Comparison of ENCODE assay signal across 17 mouse cellular contexts in the genomic region with DNA sequence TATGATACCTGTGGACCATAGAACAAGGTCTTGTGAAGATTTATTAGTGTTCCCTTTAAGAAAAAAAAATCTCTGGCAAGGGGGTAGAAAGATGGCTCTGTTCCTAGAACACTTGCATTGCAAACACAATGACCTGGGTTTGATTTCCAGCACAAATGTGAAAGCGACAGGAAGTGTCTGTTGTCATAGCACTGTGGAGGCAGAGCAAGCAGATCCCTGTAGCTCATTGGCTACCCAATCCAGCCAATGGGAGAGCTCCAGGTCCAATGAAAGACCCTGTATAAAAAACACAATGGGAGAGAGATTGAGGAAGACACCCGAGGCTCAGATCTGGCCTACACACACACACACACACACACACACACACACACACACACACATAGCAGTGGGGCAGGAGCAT. TPM values are rescaled to one million over a fixed set of nuclear protein-coding genes. Genes with fewer than 3 reads are reported as not detected.
DNase-seq lines count a peak whose midpoint lies in the region; ATAC-seq and TF ChIP-seq lines count a peak whose summit lies in the region.
"Had no signal": no experiment of that assay in that cellular context is flagged by ENCODE, and none has a peak within 500 bp of the region (broad histone marks: within the 10 kb centered on the region; RNA-seq: fewer than 3 reads in every experiment).

No protein-coding gene starts in this region.

- WGBS in lung, embryonic 15.5 days, result 16% methylated on average over 2 of the region's 2 CpGs
- 17% methylated on average over 2 of the region's 2 CpGs for WGBS in hindbrain, embryonic 14.5 days
- WGBS in midbrain, postnatal 0 days, result 18% methylated on average over 2 of the region's 2 CpGs
- 42% methylated on average over 2 of the region's 2 CpGs for WGBS in kidney, embryonic 16.5 days

- no peaks in the 10 kb centered on the region for H3K27me3 ChIP-seq in lung, embryonic 15.5 days
- H3K27me3 ChIP-seq in hindbrain, embryonic 14.5 days (ENCODE audit: control insufficient read depth, insufficient read depth, low read length), result no peaks in the 10 kb centered on the region
- no peaks in the 10 kb centered on the region for H3K27me3 ChIP-seq in midbrain, postnatal 0 days (ENCODE audit: insufficient read depth, low read length)
- H3K27me3 ChIP-seq in kidney, embryonic 16.5 days (ENCODE audit: insufficient read depth, low read length), result no peaks in the 10 kb centered on the region

- 0 out of 2 replicates have a peak, but pooled peaks have one; percentile 46 for ATAC-seq in lung, embryonic 15.5 days (ENCODE audit: borderline replicate concordance, extremely low read depth, low FRiP score, low TSS enrichment)
- peak; percentile 85 for ATAC-seq in hindbrain, embryonic 14.5 days (ENCODE audit: low FRiP score)
- peak; percentile 79 for ATAC-seq in midbrain, postnatal 0 days (ENCODE audit: low FRiP score)
- no peak for ATAC-seq in kidney, embryonic 16.5 days (ENCODE audit: low FRiP score, low TSS enrichment)
- ATAC-seq: CD4-positive, CD25-positive, alpha-beta regulatory T cell, adult 4 months; Patski had no signal

- DNase-seq in lung, postnatal 14 days, result no peak
- peak; percentile 46 for DNase-seq in embryo, embryonic 11 days
- peak; percentile 27 for DNase-seq in hindbrain, embryonic 14.5 days (ENCODE audit: low spot score)
- DNase-seq in midbrain, postnatal 0 days (ENCODE audit: low spot score), result peak; percentile 80
- no peak for DNase-seq in right cerebral cortex, adult 18-20 months
- no peak for DNase-seq in layer of hippocampus, adult 18-20 months (ENCODE audit: low spot score in 2 of 2)
- DNase-seq: adrenal gland, postnatal 10 days; cerebellum, adult 11-12 months; kidney, adult 9 months; layer of hippocampus, postnatal 36 days had no signal

- TF ChIP-seq CTCF in midbrain, postnatal 0 days (IDR thresholded peaks at IDR 0.05), result no peak

- H3K4me3 ChIP-seq in lung, embryonic 15.5 days, result no peak overlapping the region
- H3K4me3 ChIP-seq in hindbrain, embryonic 14.5 days (replicated peaks; ENCODE audit: low read length), result no peak overlapping the region
- H3K4me3 ChIP-seq in midbrain, postnatal 0 days (ENCODE audit: low read depth, low read length), result no peak overlapping the region
- no peak overlapping the region for H3K4me3 ChIP-seq in kidney, embryonic 16.5 days (ENCODE audit: low read length)

- no peaks in the 10 kb centered on the region for H3K36me3 ChIP-seq in lung, embryonic 15.5 days
- no peaks in the 10 kb centered on the region for H3K36me3 ChIP-seq in hindbrain, embryonic 14.5 days (replicated peaks; ENCODE audit: control insufficient read depth, insufficient read depth)
- H3K36me3 ChIP-seq in midbrain, postnatal 0 days (ENCODE audit: insufficient read depth, low read length), result no peaks in the 10 kb centered on the region
- no peaks in the 10 kb centered on the region for H3K36me3 ChIP-seq in kidney, embryonic 16.5 days (ENCODE audit: insufficient read depth, low read length)

- no peak overlapping the region for H3K4me2 ChIP-seq in lung, embryonic 15.5 days
- no peak overlapping the region for H3K4me2 ChIP-seq in hindbrain, embryonic 14.5 days (replicated peaks)
- H3K4me2 ChIP-seq in midbrain, postnatal 0 days (ENCODE audit: low read depth, low read length, poor library complexity, severe bottlenecking), result no peak overlapping the region
- no peak overlapping the region for H3K4me2 ChIP-seq in kidney, embryonic 16.5 days (replicated peaks; ENCODE audit: low read depth, low read length)

- no peaks in the 10 kb centered on the region for H3K9me3 ChIP-seq in lung, embryonic 15.5 days
- H3K9me3 ChIP-seq in hindbrain, embryonic 14.5 days (ENCODE audit: control insufficient read depth, low read length), result no peaks in the 10 kb centered on the region
- no peaks in the 10 kb centered on the region for H3K9me3 ChIP-seq in midbrain, postnatal 0 days (ENCODE audit: low read length)
- no peaks in the 10 kb centered on the region for H3K9me3 ChIP-seq in kidney, embryonic 16.5 days (ENCODE audit: low read length)

- no peak overlapping the region for H3K9ac ChIP-seq in lung, embryonic 15.5 days
- no peak overlapping the region for H3K9ac ChIP-seq in hindbrain, embryonic 14.5 days
- no peak overlapping the region for H3K9ac ChIP-seq in midbrain, postnatal 0 days (replicated peaks; ENCODE audit: low read length, poor library complexity, severe bottlenecking)
- H3K9ac ChIP-seq in kidney, embryonic 16.5 days (replicated peaks; ENCODE audit: low read length), result no peak overlapping the region

- no peaks in the 10 kb centered on the region for H3K4me1 ChIP-seq in lung, embryonic 15.5 days
- H3K4me1 ChIP-seq in hindbrain, embryonic 14.5 days (replicated peaks; ENCODE audit: control insufficient read depth, insufficient read depth, low read length), result no peaks in the 10 kb centered on the region
- H3K4me1 ChIP-seq in midbrain, postnatal 0 days (ENCODE audit: insufficient read depth, low read length), result no peaks in the 10 kb centered on the region
- no peaks in the 10 kb centered on the region for H3K4me1 ChIP-seq in kidney, embryonic 16.5 days (ENCODE audit: insufficient read depth, low read length)

- H3K27ac ChIP-seq in lung, embryonic 15.5 days, result no peak overlapping the region
- H3K27ac ChIP-seq in hindbrain, embryonic 14.5 days, result no peak overlapping the region
- no peak overlapping the region for H3K27ac ChIP-seq in midbrain, postnatal 0 days (ENCODE audit: low read depth, low read length)
- no peak overlapping the region for H3K27ac ChIP-seq in kidney, embryonic 16.5 days (ENCODE audit: low read length)

RNA-seq across cellular contexts. Expression of a gene that starts 4.1 kb away (rescaled TPM):
- polyA plus RNA-seq in lung, embryonic 15.5 days (2015; fragmentation: Nextera tagmentation; extraction: Ambion mirVana), result 0.34 and 1.5 TPM in 2 replicates
- 0.20 TPM in 1 of 2 replicates, not detected in the other for polyA plus RNA-seq in hindbrain, embryonic 14.5 days (2014; fragmentation: Nextera tagmentation; extraction: Ambion mirVana)
- not detected in 2 replicates for total RNA-seq in midbrain, postnatal 0 days (2014; rRNA removed)
- polyA plus RNA-seq in midbrain, postnatal 0 days (2015; fragmentation: Nextera tagmentation; extraction: Ambion mirVana), result not detected in 2 replicates
- polyA plus RNA-seq in kidney, embryonic 16.5 days (2015; fragmentation: Nextera tagmentation; extraction: Ambion mirVana), result 0.75 and 1.0 TPM in 2 replicates
- total RNA-seq in layer of hippocampus, adult 18-20 months (2021), result not detected
- total RNA-seq: granulocyte monocyte progenitor cell, adult 5-6 weeks; layer of hippocampus, postnatal 36 days; megakaryocyte progenitor cell, adult 5-6 weeks had no signal
- polyA plus RNA-seq: CD4-positive, CD25-positive, alpha-beta regulatory T cell, adult 4 months; heart, postnatal 0 days had no signal

Comparison
In these comparisons a context has a peak if more than half of its experiments do, and no peak if none do; other contexts are left out.
1. DNase-seq: peak in embryo, embryonic 11 days (single experiment), hindbrain, embryonic 14.5 days (single experiment) and midbrain, postnatal 0 days (single experiment); none in lung, postnatal 14 days (single experiment), right cerebral cortex, adult 18-20 months (single experiment) and layer of hippocampus, adult 18-20 months (0 of 2).